Mouse (Mus musculus): Measurements from ENCODE around the gene Gm5269. TPM values are rescaled to one million over a fixed set of nuclear protein-coding genes. Genes with fewer than 3 reads are reported as not detected.

Gm5269 gene
- total and polyA plus RNA-seq, 3 experiments = not detected

- Histone ChIP-seq H3K9me3 (replicated peaks) (peaks cover 6% of the 10 kb centered on the region), H3K4me3 (ENCODE audit: low read depth, low read length) (no peak overlapping the region), H3K4me1 (ENCODE audit: insufficient read depth, low read depth, low read length) (peaks cover 18% of the 10 kb centered on the region), H3K36me3 (replicated peaks) (no peaks in the 10 kb centered on the region), H3K27me3 (ENCODE audit: insufficient read depth, low read length) (no peaks in the 10 kb centered on the region)
- ATAC-seq (ENCODE audit: extremely low read depth, insufficient number of reproducible peaks, low FRiP score, poor library complexity, severe bottlenecking) (no peak), DNase-seq (ENCODE audit: low spot score) (no peak)
- no peak for TF ChIP-seq POLR2AphosphoS5 (IDR thresholded peaks at IDR 0.05; ENCODE audit: insufficient replicate concordance, low read depth, low read length)
- no peak for TF ChIP-seq GATA2 (IDR thresholded peaks at IDR 0.05; ENCODE audit: borderline replicate concordance, low read depth, low read length)
- TF ChIP-seq GATA1 (IDR thresholded peaks at IDR 0.05; ENCODE audit: borderline replicate concordance, low read length) = no peak
- no peak for TF ChIP-seq CTCF (IDR thresholded peaks at IDR 0.05; ENCODE audit: low read depth, low read length)
- TF ChIP-seq TAL1 (conservative IDR thresholded peaks at IDR 0.05; ENCODE audit: low read depth, low read length) = no peak
Observed at GRCm38 (mm10) chr1:45865316-45865715, 24.8 kb downstream of the Gm5269 start.

GRCm38 (mm10) chr1:45864564-45865014 is 25.5 kb downstream of the Gm5269 start:
- H3K4me1 ChIP-seq (ENCODE audit: insufficient read depth, low read depth, low read length) = peaks cover 23% of the 10 kb centered on the region
- ATAC-seq (ENCODE audit: extremely low read depth, insufficient number of reproducible peaks, low FRiP score, poor library complexity, severe bottlenecking) = no peak

GRCm38 (mm10) chr1:45863641-45864040 is 26.4 kb downstream of the Gm5269 start:
- Histone ChIP-seq H3K36me3 (replicated peaks) (no peaks in the 10 kb centered on the region), H3K4me3 (ENCODE audit: low read depth, low read length) (no peak overlapping the region), H3K9me3 (replicated peaks) (peaks cover 6% of the 10 kb centered on the region), H3K4me1 (ENCODE audit: insufficient read depth, low read depth, low read length) (peaks cover 19% of the 10 kb centered on the region), H3K27me3 (ENCODE audit: insufficient read depth, low read length) (no peaks in the 10 kb centered on the region)
- ATAC-seq (ENCODE audit: extremely low read depth, insufficient number of reproducible peaks, low FRiP score, poor library complexity, severe bottlenecking) = no peak
- DNase-seq (ENCODE audit: low spot score) = no peak
- TF ChIP-seq CTCF (IDR thresholded peaks at IDR 0.05; ENCODE audit: low read depth, low read length) (no peak), TAL1 (conservative IDR thresholded peaks at IDR 0.05; ENCODE audit: low read depth, low read length) (no peak), POLR2AphosphoS5 (IDR thresholded peaks at IDR 0.05; ENCODE audit: insufficient replicate concordance, low read depth, low read length) (no peak), GATA1 (IDR thresholded peaks at IDR 0.05; ENCODE audit: borderline replicate concordance, low read length) (no peak), GATA2 (IDR thresholded peaks at IDR 0.05; ENCODE audit: borderline replicate concordance, low read depth, low read length) (no peak)

More at GRCm38 (mm10) chr1:45864564-45865014, 25.5 kb downstream of the Gm5269 start:
- TF ChIP-seq GATA1 (IDR thresholded peaks at IDR 0.05; ENCODE audit: borderline replicate concordance, low read length) = no peak
- no peak for TF ChIP-seq TAL1 (conservative IDR thresholded peaks at IDR 0.05; ENCODE audit: low read depth, low read length)
- no peak for TF ChIP-seq GATA2 (IDR thresholded peaks at IDR 0.05; ENCODE audit: borderline replicate concordance, low read depth, low read length)
- no peak for TF ChIP-seq CTCF (IDR thresholded peaks at IDR 0.05; ENCODE audit: low read depth, low read length)
- no peak for TF ChIP-seq POLR2AphosphoS5 (IDR thresholded peaks at IDR 0.05; ENCODE audit: insufficient replicate concordance, low read depth, low read length)
- H3K36me3 ChIP-seq (replicated peaks) = no peaks in the 10 kb centered on the region
- H3K4me3 ChIP-seq (ENCODE audit: low read depth, low read length) = no peak overlapping the region
- H3K27me3 ChIP-seq (ENCODE audit: insufficient read depth, low read length) = no peaks in the 10 kb centered on the region
- peaks cover 6% of the 10 kb centered on the region for H3K9me3 ChIP-seq (replicated peaks)
- DNase-seq (ENCODE audit: low spot score) = no peak

GRCm38 (mm10) chr1:45861162-45861561 is 28.9 kb downstream of the Gm5269 start:
- Histone ChIP-seq H3K36me3 (replicated peaks) (no peaks in the 10 kb centered on the region), H3K9me3 (replicated peaks) (peaks cover 6% of the 10 kb centered on the region), H3K27me3 (ENCODE audit: insufficient read depth, low read length) (no peaks in the 10 kb centered on the region), H3K4me1 (ENCODE audit: insufficient read depth, low read depth, low read length) (peaks cover 16% of the 10 kb centered on the region), H3K4me3 (ENCODE audit: low read depth, low read length) (no peak overlapping the region)
- ATAC-seq (ENCODE audit: extremely low read depth, insufficient number of reproducible peaks, low FRiP score, poor library complexity, severe bottlenecking) (no peak), DNase-seq (ENCODE audit: low spot score) (no peak)
- TF ChIP-seq POLR2AphosphoS5 (IDR thresholded peaks at IDR 0.05; ENCODE audit: insufficient replicate concordance, low read depth, low read length) = no peak
- no peak for TF ChIP-seq TAL1 (conservative IDR thresholded peaks at IDR 0.05; ENCODE audit: low read depth, low read length)
- TF ChIP-seq GATA2 (IDR thresholded peaks at IDR 0.05; ENCODE audit: borderline replicate concordance, low read depth, low read length) = no peak
- no peak for TF ChIP-seq CTCF (IDR thresholded peaks at IDR 0.05; ENCODE audit: low read depth, low read length)
- TF ChIP-seq GATA1 (IDR thresholded peaks at IDR 0.05; ENCODE audit: borderline replicate concordance, low read length) = no peak

GRCm38 (mm10) chr1:45860349-45860748 is 29.7 kb downstream of the Gm5269 start:
- Histone ChIP-seq H3K4me3 (ENCODE audit: low read depth, low read length) (no peak overlapping the region), H3K4me1 (ENCODE audit: insufficient read depth, low read depth, low read length) (peaks cover 16% of the 10 kb centered on the region), H3K27me3 (ENCODE audit: insufficient read depth, low read length) (no peaks in the 10 kb centered on the region), H3K9me3 (replicated peaks) (peaks cover 6% of the 10 kb centered on the region), H3K36me3 (replicated peaks) (no peaks in the 10 kb centered on the region)
- TF ChIP-seq POLR2AphosphoS5 (IDR thresholded peaks at IDR 0.05; ENCODE audit: insufficient replicate concordance, low read depth, low read length) (no peak), CTCF (IDR thresholded peaks at IDR 0.05; ENCODE audit: low read depth, low read length) (no peak), GATA1 (IDR thresholded peaks at IDR 0.05; ENCODE audit: borderline replicate concordance, low read length) (no peak), GATA2 (IDR thresholded peaks at IDR 0.05; ENCODE audit: borderline replicate concordance, low read depth, low read length) (no peak), TAL1 (conservative IDR thresholded peaks at IDR 0.05; ENCODE audit: low read depth, low read length) (no peak)
- DNase-seq (ENCODE audit: low spot score) (no peak), ATAC-seq (ENCODE audit: extremely low read depth, insufficient number of reproducible peaks, low FRiP score, poor library complexity, severe bottlenecking) (peak; percentile 76; the same call in 1 of the 2 replicates)

GRCm38 (mm10) chr1:45858038-45858437 is 32.0 kb downstream of the Gm5269 start:
- DNase-seq (ENCODE audit: low spot score) (no peak), ATAC-seq (ENCODE audit: extremely low read depth, insufficient number of reproducible peaks, low FRiP score, poor library complexity, severe bottlenecking) (no peak)
- no peak for TF ChIP-seq POLR2AphosphoS5 (IDR thresholded peaks at IDR 0.05; ENCODE audit: insufficient replicate concordance, low read depth, low read length)
- Histone ChIP-seq H3K36me3 (replicated peaks) (no peaks in the 10 kb centered on the region), H3K4me3 (ENCODE audit: low read depth, low read length) (no peak overlapping the region), H3K9me3 (replicated peaks) (peaks cover 1% of the 10 kb centered on the region), H3K27me3 (ENCODE audit: insufficient read depth, low read length) (no peaks in the 10 kb centered on the region), H3K4me1 (ENCODE audit: insufficient read depth, low read depth, low read length) (peaks cover 11% of the 10 kb centered on the region)

All from G1E (cell line).